Mouse (Mus musculus): Measurements from ENCODE around the gene Atxn7l1. TPM values are rescaled to one million over a fixed set of nuclear protein-coding genes. Genes with fewer than 3 reads are reported as not detected.

Atxn7l1 gene
- total RNA-seq, 2 experiments from 2014 or later, result 25.4 to 26.8 TPM

DNA sequence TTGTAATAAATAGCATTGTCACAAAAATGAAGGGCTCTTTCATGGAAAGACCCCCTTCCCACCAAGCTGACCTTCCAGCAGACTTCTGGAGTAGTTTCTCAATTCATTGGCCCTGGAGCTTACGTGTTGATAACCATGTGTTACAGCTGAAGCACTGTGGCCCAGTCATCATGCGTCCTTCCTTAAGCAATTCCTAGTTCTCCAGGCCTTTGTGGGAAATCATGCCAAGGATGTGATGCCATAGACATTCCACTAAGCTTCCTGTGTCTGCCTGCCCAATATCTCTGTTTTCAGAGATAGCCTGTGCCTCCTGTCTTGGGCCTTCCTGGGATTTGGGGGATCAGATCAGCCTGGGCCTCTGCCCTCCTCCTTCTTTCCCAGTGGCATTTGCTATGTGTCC is 32.9 kb downstream of the Atxn7l1 start:
- DNase-seq (ENCODE audit: low spot score in 2 of 2), result no peak

- DNase-seq (ENCODE audit: low spot score in 2 of 2), result no peak
Observed at GRCm38 (mm10) chr12:33181875-33182274, 34.4 kb downstream of the Atxn7l1 start.

- no peak for DNase-seq (ENCODE audit: low spot score in 2 of 2)
Observed at GRCm38 (mm10) chr12:33182428-33183137, 35.1 kb downstream of the Atxn7l1 start.

DNA sequence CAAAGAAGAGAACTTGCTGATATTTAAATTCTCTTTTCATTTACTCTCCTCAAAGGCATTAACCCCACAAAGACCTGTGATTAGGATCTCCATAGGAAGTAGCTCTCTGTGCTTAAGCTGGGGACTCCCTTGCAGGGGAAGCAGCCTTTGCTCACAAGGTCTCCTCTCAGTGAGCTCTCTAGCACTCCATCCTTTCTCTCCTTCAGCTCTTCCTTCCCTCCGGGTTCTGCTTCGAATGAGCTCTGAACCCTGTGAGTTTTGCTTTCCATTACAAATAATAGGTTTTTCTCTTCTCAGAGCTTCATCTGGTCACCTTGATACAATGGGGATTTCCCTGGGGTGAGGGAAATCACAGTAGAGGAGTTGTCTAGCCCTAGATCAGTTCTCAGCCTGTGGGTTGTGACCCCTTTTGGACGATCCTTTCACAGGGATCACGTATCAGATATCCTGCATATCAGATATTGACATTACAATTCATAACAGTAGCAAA is 35.7 kb downstream of the Atxn7l1 start:
- DNase-seq (ENCODE audit: low spot score in 2 of 2), result no peak

DNA sequence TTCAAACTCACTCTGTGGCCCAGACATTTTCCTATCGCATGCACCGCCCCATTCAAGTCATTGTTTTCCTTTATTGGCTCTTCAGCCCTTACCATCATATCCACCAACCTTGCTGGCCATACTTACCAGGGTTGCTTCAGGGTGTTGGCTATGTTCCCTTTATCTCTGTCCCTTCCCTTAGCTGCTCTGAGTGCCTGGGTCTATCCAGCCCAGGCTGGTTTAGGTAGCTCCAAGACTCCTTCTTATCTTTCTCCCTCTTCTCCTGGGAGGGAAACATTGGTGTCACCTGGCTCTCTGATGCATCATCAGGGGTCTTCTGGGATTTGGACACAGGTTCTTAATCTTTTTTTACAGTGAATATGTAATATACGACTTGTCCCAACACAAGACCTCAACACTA is 36.6 kb downstream of the Atxn7l1 start:
- no peak for DNase-seq (ENCODE audit: low spot score in 2 of 2)

DNA sequence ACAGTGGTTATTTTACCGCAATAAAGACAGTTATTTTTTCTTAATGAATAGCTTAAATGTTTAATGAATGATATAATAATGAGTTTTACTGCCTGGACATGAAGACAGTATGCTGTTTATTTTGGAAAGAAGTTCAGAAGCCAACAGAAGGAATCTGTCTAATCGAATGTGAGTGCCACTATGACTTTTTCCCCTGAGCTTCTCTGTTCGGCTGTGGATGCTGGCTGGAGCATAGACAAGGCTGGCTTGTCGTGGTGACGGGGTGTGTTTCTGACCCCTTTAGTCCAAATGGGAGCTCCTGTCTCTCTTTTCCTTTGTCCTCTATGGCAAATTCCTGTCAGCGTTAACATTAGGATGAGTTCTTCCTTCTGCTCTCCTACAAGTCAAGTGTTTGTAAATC is 37.6 kb downstream of the Atxn7l1 start:
- no peak for DNase-seq (ENCODE audit: low spot score in 2 of 2)

DNA sequence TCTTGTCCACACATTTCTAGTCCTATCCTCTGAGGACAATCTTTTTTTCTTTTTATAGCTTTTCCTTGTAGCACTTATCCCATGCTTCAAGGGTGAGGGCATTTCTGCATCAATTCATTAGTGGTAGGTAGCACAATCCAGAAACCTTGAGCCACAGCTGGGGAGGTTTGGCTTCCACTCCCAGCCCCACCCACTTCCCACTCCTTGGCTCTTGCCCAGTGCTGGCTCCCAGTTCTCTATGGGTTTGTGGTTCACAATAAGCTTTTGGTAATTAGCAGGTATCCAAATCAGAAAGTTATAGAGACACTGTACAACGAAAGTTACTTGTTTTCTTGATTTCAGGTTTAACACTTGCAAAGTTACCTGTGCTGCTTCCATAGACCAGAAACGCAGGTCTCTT is 38.8 kb downstream of the Atxn7l1 start:
- no peak for DNase-seq (ENCODE audit: low spot score in 2 of 2)

GRCm38 (mm10) chr12:33190133-33190532 is 42.6 kb downstream of the Atxn7l1 start:
- DNase-seq (ENCODE audit: low spot score in 2 of 2), result no peak

- DNase-seq (ENCODE audit: low spot score in 2 of 2), result no peak
Observed at GRCm38 (mm10) chr12:33190633-33191032, 43.1 kb downstream of the Atxn7l1 start.

DNA sequence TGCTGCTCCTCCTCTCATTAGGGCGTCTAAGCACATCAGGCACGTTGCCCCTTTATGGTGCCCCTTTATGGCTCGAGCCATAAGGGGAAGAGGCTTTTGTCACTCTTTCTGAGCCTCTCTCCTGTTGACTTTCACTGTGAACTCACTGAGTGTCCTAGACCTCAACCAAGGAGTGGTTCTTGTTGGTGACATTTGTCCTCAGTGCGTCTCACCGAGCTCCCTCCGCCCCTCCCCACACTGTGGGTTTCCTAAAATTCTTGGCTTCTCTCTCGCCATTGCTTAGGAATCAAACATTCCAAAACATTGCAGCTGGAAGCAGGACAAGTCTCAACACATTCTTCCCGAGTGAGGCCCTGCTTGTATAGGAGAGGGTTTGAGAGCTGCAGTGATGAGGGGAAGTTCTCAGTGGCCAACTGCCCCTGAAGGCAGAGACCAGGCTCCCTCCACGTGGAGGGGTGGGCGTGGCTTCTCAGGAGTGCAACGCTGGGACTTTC is 46.0 kb downstream of the Atxn7l1 start:
- DNase-seq (ENCODE audit: low spot score in 2 of 2), result no peak

DNA sequence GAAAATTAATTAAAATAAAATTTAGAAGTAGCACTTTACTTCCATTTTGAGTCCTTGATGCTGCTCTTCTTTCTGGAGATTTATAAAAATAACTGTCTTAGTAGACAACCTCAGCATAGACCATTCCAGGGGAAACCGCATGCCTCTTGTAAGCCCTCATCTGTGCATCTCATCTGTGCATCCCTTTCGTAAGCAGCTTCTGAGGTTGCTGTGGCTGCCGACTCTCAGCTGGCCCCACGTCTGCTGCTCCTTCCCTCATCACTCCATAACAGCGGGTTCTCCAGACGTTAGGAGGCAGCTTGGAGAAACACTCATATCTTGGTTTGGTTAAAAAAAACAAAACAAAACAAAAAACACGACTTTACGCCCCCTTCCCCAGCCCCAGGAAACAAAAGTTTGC is 47.7 kb downstream of the Atxn7l1 start:
- DNase-seq (ENCODE audit: low spot score in 2 of 2), result no peak

DNA sequence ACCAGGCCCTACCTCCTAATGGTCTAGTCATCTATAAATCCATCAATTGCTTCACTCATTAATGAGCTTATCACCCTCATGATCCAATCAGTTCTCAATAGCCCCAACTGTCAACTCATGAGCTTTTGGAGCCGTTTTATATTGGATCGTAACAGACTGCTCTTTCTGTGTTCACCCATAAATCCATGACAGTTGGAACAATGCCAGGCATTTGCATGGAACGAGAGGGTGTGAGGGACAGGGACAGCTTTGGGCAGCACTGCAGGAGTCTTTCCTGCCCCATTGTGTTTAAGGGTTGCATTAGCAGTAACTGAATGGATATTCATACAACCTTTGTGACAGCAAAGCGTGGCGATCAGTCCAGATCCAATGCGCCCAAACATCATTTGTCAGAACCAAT is 49.8 kb downstream of the Atxn7l1 start:
- DNase-seq (ENCODE audit: low spot score in 2 of 2), result no peak

DNA sequence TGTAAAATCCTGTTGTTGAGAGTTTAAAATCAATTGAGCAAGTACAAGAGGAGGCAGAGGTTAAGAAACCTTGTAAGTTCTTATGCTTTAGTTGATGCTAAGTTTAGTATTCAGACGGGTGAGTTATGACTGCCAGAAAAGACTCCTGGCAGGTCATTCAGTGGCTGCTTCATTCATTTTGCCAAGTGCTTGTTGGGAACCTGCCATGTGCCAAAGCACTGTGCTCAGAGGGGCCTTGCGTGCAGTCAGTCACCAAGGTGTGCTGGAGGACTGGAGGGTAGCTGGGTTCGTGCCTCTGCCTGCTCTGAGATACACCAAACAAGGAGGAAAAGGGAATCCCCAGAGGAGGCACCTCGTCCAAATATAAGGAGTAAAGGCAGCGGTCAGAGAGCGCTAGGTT is 50.3 kb downstream of the Atxn7l1 start:
- no peak for DNase-seq (ENCODE audit: low spot score in 2 of 2)

- no peak for DNase-seq (ENCODE audit: low spot score in 2 of 2)
Observed at GRCm38 (mm10) chr12:33201068-33201467, 53.6 kb downstream of the Atxn7l1 start.

GRCm38 (mm10) chr12:33201491-33202210 is 54.2 kb downstream of the Atxn7l1 start:
- no peak for DNase-seq (ENCODE audit: low spot score in 2 of 2)

- no peak for DNase-seq (ENCODE audit: low spot score in 2 of 2)
Observed at GRCm38 (mm10) chr12:33205255-33205654, 57.8 kb downstream of the Atxn7l1 start.

DNA sequence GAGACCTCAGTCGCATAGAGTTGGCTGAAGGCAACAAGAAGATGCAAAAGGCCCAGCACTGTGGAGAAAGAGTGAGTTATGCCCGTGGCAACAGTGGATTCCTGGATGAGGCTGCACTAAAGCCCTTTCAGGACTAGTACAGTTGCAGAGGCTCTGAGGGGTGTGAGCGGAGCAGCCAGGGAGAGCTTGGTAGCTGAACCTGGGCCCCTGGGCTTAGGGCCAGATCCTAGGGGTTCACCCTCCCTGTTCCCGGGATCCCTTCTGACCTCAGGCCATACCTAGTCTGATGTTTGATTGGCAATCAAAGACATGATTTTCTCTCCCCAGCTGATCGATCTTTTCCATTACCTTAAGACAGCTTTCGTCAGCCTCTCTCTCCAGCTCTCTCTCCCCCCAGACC is 58.8 kb downstream of the Atxn7l1 start:
- no peak for DNase-seq (ENCODE audit: low spot score in 2 of 2)

GRCm38 (mm10) chr12:33210856-33211255 is 63.4 kb downstream of the Atxn7l1 start:
- no peak for DNase-seq (ENCODE audit: low spot score in 2 of 2)

GRCm38 (mm10) chr12:33218215-33218859 is 70.8 kb downstream of the Atxn7l1 start:
- DNase-seq (ENCODE audit: low spot score in 2 of 2), result no peak

DNA sequence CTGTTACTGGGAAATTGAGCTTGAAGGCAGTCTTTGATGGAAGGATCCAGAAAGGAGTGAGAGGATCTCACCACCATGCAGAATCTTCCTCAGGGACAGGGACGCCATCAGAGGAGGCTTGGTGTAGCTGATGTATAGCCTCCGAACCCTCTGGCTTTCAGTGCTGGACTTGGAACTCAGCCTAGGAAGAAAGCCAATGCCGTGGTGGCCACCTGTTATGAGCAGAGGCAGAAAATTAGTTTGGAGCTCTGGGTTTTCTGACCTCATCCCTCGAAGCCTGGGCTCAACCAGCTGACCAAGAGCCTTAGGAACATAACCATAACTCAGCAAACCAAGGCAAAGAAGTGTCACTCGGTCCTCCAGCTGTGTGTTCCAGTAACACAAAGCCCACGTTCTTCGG is 71.9 kb downstream of the Atxn7l1 start:
- no peak for DNase-seq (ENCODE audit: low spot score in 2 of 2)

GRCm38 (mm10) chr12:33220081-33220480 is 72.6 kb downstream of the Atxn7l1 start:
- DNase-seq (ENCODE audit: low spot score in 2 of 2), result no peak

DNA sequence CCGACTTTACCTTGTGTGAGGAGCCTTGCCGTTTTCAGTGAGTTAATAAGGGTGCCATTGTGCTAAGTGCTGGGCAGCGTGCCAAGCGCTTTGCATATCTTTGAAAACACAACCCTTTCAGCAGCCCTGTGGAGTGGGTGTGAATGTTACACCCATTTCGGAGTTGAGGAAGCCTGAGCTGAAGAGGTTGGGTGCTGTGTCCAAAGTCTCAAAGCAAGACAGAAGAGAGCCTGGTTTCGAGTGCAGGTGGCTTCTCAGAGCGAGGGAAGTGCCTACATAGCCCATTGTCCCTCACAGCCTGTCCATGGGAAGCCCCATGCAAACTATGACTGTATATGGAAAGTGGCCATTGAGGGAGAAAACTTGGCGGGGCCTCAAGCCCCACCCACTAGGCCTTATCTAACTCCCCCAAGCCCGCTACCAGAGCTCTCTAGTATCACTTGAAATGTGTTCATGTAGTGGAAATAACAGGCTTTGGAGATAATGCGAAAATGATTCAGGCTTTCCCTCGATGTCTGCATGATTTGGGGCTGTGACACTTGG is 73.1 kb downstream of the Atxn7l1 start:
- no peak for DNase-seq (ENCODE audit: low spot score in 2 of 2)
